Mouse (Mus musculus): ENCODE measurements at regions not wholly inside any gene's neighbourhood (a gene's known extent, or its start where the extent isn't known, plus 50 kb on each side); places are given as distances from the start of the nearest gene placed in this dataset.
A peak's percentile ranks its signal among the peaks of the same experiment; 100 is the strongest.

- 81% methylated on average over 2 of the region's 2 CpGs for WGBS
- no peak overlapping the region for H3K4me3 ChIP-seq
These were observed 106.7 kb upstream of the Magi1 start for GRCm38 (mm10) chr6:94390403-94390802.

GRCm38 (mm10) chr6:94389716-94390115 is 106.0 kb upstream of the Magi1 start:
- 56% methylated on average over 9 of the region's 9 CpGs for WGBS
- no peak overlapping the region for H3K4me2 ChIP-seq (replicated peaks)
- H3K27me3 ChIP-seq: no peaks in the 10 kb centered on the region

More at GRCm38 (mm10) chr6:94390403-94390802, 106.7 kb upstream of the Magi1 start:
- no peak for ATAC-seq (ENCODE audit: low FRiP score, low read depth)
- Histone ChIP-seq H3K4me1 (peaks cover 5% of the 10 kb centered on the region; the same call in 1 of the 2 replicates), H3K27ac (no peak overlapping the region), H3K9ac (no peak overlapping the region), H3K9me3 (no peaks in the 10 kb centered on the region), H3K27me3 (no peaks in the 10 kb centered on the region), H3K4me2 (replicated peaks) (no peak overlapping the region), H3K36me3 (no peaks in the 10 kb centered on the region)

GRCm38 (mm10) chr6:94387648-94388047 is 103.9 kb upstream of the Magi1 start:
- no peak overlapping the region for H3K27ac ChIP-seq
- H3K4me3 ChIP-seq: no peak overlapping the region
- H3K4me2 ChIP-seq (replicated peaks): no peak overlapping the region
- 71% methylated on average over 2 of the region's 2 CpGs for whole genome bisulfite sequencing
- no peak for ATAC-seq (ENCODE audit: low FRiP score, low read depth)
- H3K9ac ChIP-seq: no peak overlapping the region
- H3K4me1 ChIP-seq: peaks cover 5% of the 10 kb centered on the region; the same call in 1 of the 2 replicates
- peaks cover 8% of the 10 kb centered on the region; the same call in 1 of the 2 replicates for H3K9me3 ChIP-seq
- no peaks in the 10 kb centered on the region for H3K36me3 ChIP-seq
- H3K27me3 ChIP-seq: no peaks in the 10 kb centered on the region

More at GRCm38 (mm10) chr6:94389716-94390115, 106.0 kb upstream of the Magi1 start:
- H3K27ac ChIP-seq: no peak overlapping the region
- H3K4me3 ChIP-seq: no peak overlapping the region
- ATAC-seq (ENCODE audit: low FRiP score, low read depth): no peak
- no peaks in the 10 kb centered on the region for H3K36me3 ChIP-seq
- no peaks in the 10 kb centered on the region for H3K9me3 ChIP-seq
- peaks cover 5% of the 10 kb centered on the region; the same call in 1 of the 2 replicates for H3K4me1 ChIP-seq
- H3K9ac ChIP-seq: no peak overlapping the region

DNA sequence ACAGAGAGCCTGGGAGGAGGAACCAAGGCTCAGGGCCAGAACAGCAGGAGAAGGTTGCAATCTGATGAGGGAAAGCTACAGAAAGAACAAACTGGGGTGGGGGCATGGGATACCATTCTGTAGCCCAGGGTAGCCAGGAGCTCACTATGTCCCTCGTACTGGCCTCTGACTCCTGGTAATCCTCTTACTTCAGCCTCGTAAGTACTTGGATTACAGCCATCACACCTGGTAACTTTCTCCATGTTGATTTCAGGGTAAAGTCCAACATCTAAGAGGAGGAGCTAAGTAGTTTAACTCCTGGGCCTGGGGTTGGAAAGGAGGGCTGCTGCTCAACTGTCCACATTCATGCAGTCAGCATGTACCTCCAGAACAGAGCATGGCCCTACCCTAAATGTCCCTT is 101.8 kb upstream of the Magi1 start:
- Histone ChIP-seq H3K4me2 (replicated peaks) (no peak overlapping the region), H3K9ac (no peak overlapping the region), H3K27me3 (no peaks in the 10 kb centered on the region), H3K4me3 (no peak overlapping the region), H3K36me3 (no peaks in the 10 kb centered on the region), H3K27ac (no peak overlapping the region), H3K9me3 (peaks cover 8% of the 10 kb centered on the region; the same call in 1 of the 2 replicates), H3K4me1 (peaks cover 4% of the 10 kb centered on the region; the same call in 1 of the 2 replicates)
- WGBS: 52% methylated on average over 2 of the region's 2 CpGs
- ATAC-seq (ENCODE audit: low FRiP score, low read depth): no peak

GRCm38 (mm10) chr6:94369991-94370390 is 86.3 kb upstream of the Magi1 start:
- no peaks in the 10 kb centered on the region for H3K4me1 ChIP-seq
- H3K4me3 ChIP-seq: no peak overlapping the region
- H3K27ac ChIP-seq: no peak overlapping the region
- no peak overlapping the region for H3K4me2 ChIP-seq (replicated peaks)
- H3K9me3 ChIP-seq: no peaks in the 10 kb centered on the region
- ATAC-seq (ENCODE audit: low FRiP score, low read depth): no peak
- H3K27me3 ChIP-seq: no peaks in the 10 kb centered on the region
- 92% methylated on average over 2 of the region's 2 CpGs for WGBS
- no peaks in the 10 kb centered on the region for H3K36me3 ChIP-seq
- H3K9ac ChIP-seq: no peak overlapping the region

- Histone ChIP-seq H3K4me1 (peaks cover 2% of the 10 kb centered on the region), H3K27me3 (no peaks in the 10 kb centered on the region), H3K9ac (no peak overlapping the region), H3K4me2 (replicated peaks) (no peak overlapping the region), H3K36me3 (no peaks in the 10 kb centered on the region), H3K27ac (no peak overlapping the region), H3K9me3 (no peaks in the 10 kb centered on the region), H3K4me3 (no peak overlapping the region)
- WGBS: 74% methylated on average over 6 of the region's 6 CpGs
- ATAC-seq (ENCODE audit: low FRiP score, low read depth): no peak
These were observed 80.2 kb upstream of the Magi1 start for GRCm38 (mm10) chr6:94363951-94364350.

DNA sequence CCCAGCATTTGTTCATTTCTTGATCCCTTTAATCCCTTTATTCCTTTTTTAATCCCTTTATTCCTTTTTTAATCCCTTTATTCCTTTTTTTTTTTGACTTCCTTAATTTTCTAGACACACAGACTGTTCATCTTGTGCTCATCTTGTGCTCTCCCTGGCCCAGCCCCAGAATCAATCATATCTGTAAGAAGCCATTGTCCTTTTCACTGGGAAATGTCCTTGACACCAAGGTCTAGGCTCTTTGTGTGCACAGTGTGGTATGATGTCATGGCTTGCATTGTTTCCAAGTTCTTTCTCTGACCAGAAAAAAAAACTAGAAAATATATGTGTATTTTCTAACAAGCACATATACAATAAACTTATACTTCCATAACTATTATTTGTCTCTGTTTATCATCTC is 78.9 kb upstream of the Magi1 start:
- Histone ChIP-seq H3K9me3 (no peaks in the 10 kb centered on the region), H3K4me3 (no peak overlapping the region), H3K4me2 (replicated peaks) (no peak overlapping the region), H3K36me3 (no peaks in the 10 kb centered on the region), H3K27me3 (no peaks in the 10 kb centered on the region), H3K9ac (no peak overlapping the region), H3K27ac (no peak overlapping the region), H3K4me1 (peaks cover 11% of the 10 kb centered on the region)
- ATAC-seq (ENCODE audit: low FRiP score, low read depth): no peak

- H3K9me3 ChIP-seq: no peaks in the 10 kb centered on the region
- no peak overlapping the region for H3K4me2 ChIP-seq (replicated peaks)
- no peak overlapping the region for H3K27ac ChIP-seq
- no peak overlapping the region for H3K9ac ChIP-seq
- peaks cover 31% of the 10 kb centered on the region for H3K4me1 ChIP-seq
- H3K4me3 ChIP-seq: no peak overlapping the region
- WGBS: 70% methylated on average over 4 of the region's 4 CpGs
- H3K27me3 ChIP-seq: no peaks in the 10 kb centered on the region
- no peak for ATAC-seq (ENCODE audit: low FRiP score, low read depth)
- no peaks in the 10 kb centered on the region for H3K36me3 ChIP-seq
These were observed 73.9 kb upstream of the Magi1 start for GRCm38 (mm10) chr6:94357568-94357967.

GRCm38 (mm10) chr6:94354451-94355095 is 70.9 kb upstream of the Magi1 start:
- 21% methylated on average over 8 of the region's 8 CpGs for WGBS
- Histone ChIP-seq H3K4me1 (peaks cover 31% of the 10 kb centered on the region), H3K4me2 (replicated peaks) (peak overlapping the region; percentile 42), H3K9me3 (no peaks in the 10 kb centered on the region), H3K4me3 (no peak overlapping the region), H3K27ac (no peak overlapping the region), H3K27me3 (no peaks in the 10 kb centered on the region), H3K36me3 (no peaks in the 10 kb centered on the region), H3K9ac (no peak overlapping the region)
- ATAC-seq (ENCODE audit: low FRiP score, low read depth): no peak

- Histone ChIP-seq H3K36me3 (no peaks in the 10 kb centered on the region), H3K9ac (no peak overlapping the region), H3K27me3 (no peaks in the 10 kb centered on the region), H3K4me1 (peaks cover 4% of the 10 kb centered on the region; the same call in 1 of the 2 replicates), H3K4me3 (no peak overlapping the region), H3K4me2 (replicated peaks) (no peak overlapping the region), H3K27ac (no peak overlapping the region), H3K9me3 (no peaks in the 10 kb centered on the region)
- ATAC-seq (ENCODE audit: low FRiP score, low read depth): no peak
- WGBS: 72% methylated on average over 2 of the region's 2 CpGs
These were observed 60.6 kb upstream of the Magi1 start for GRCm38 (mm10) chr6:94344296-94344695.

DNA sequence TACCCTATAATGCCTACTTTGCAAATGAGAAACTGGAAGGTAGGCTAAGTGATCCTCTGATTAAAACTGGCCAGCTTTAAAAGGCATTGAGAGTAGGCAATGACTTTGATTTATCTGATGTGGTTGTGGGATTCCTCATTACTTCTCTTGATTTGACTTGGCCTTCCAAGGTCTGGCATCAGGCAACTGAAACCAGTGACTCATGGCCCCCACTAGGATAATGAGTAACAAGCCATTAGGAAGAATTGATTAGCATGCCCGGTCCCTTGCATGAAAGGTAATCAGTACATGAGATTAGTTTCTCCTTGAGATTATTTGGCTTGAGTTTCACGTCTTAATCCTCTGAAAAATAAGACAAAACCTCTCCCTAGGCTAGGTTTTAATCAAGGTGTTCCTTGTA is 56.8 kb upstream of the Magi1 start:
- H3K27ac ChIP-seq: no peak overlapping the region
- no peaks in the 10 kb centered on the region for H3K9me3 ChIP-seq
- WGBS: 41% methylated on average over 2 of the region's 2 CpGs
- no peaks in the 10 kb centered on the region for H3K36me3 ChIP-seq
- H3K27me3 ChIP-seq: no peaks in the 10 kb centered on the region
- H3K4me3 ChIP-seq: no peak overlapping the region
- no peak overlapping the region for H3K4me2 ChIP-seq (replicated peaks)
- H3K4me1 ChIP-seq: peaks cover 17% of the 10 kb centered on the region
- ATAC-seq (ENCODE audit: low FRiP score, low read depth): no peak
- no peak overlapping the region for H3K9ac ChIP-seq

- 16% methylated on average over 6 of the region's 6 CpGs for WGBS
- no peak overlapping the region for H3K27ac ChIP-seq
- H3K9me3 ChIP-seq: no peaks in the 10 kb centered on the region
- peak; percentile 78 for ATAC-seq (ENCODE audit: low FRiP score, low read depth)
- H3K27me3 ChIP-seq: no peaks in the 10 kb centered on the region
- no peak overlapping the region for H3K9ac ChIP-seq
- H3K4me3 ChIP-seq: no peak overlapping the region
- no peaks in the 10 kb centered on the region for H3K36me3 ChIP-seq
- peaks cover 21% of the 10 kb centered on the region for H3K4me1 ChIP-seq
- 0 out of 2 replicates have a peak overlapping the region, but pooled peaks have one; percentile 9 for H3K4me2 ChIP-seq (replicated peaks)
These were observed 52.5 kb upstream of the Magi1 start for GRCm38 (mm10) chr6:94336168-94336567.
